Mouse (Mus musculus): Measurements from ENCODE around the gene Tmem63a. TPM values are rescaled to one million over a fixed set of nuclear protein-coding genes. Genes with fewer than 3 reads are reported as not detected.

Tmem63a gene
- polyA plus RNA-seq, 1 experiment from 2014 or later = 29.2 TPM

GRCm38 (mm10) chr1:181016045-181016444 lies 73.9 kb downstream of the Tmem63a start:
- Histone ChIP-seq H3K4me2 (ENCODE audit: low read depth, low read length) (peak overlapping the region; percentile 98), H3K27me3 (ENCODE audit: control insufficient read depth, insufficient read depth, low read length) (no peaks in the 10 kb centered on the region), H3K9ac (ENCODE audit: low read length) (no peak overlapping the region), H3K9me3 (replicated peaks; ENCODE audit: control insufficient read depth, low read length) (no peaks in the 10 kb centered on the region), H3K36me3 (ENCODE audit: control insufficient read depth, insufficient read depth, low read length) (no peaks in the 10 kb centered on the region), H3K4me1 (ENCODE audit: control insufficient read depth, insufficient read depth, low read length) (peaks cover 23% of the 10 kb centered on the region), H3K4me3 (replicated peaks; ENCODE audit: low read length) (peak overlapping the region; percentile 53), H3K27ac (ENCODE audit: low read length) (peak overlapping the region; percentile 79)
- no peak for ATAC-seq (ENCODE audit: insufficient read depth, low FRiP score)
- 74% methylated on average over 4 of the region's 4 CpGs for WGBS

- Histone ChIP-seq H3K27ac (ENCODE audit: low read length) (peak overlapping the region; percentile 79), H3K9ac (ENCODE audit: low read length) (peak overlapping the region; percentile 68), H3K4me2 (ENCODE audit: low read depth, low read length) (peak overlapping the region; percentile 98), H3K36me3 (ENCODE audit: control insufficient read depth, insufficient read depth, low read length) (no peaks in the 10 kb centered on the region), H3K4me1 (ENCODE audit: control insufficient read depth, insufficient read depth, low read length) (peaks cover 23% of the 10 kb centered on the region), H3K27me3 (ENCODE audit: control insufficient read depth, insufficient read depth, low read length) (no peaks in the 10 kb centered on the region), H3K9me3 (replicated peaks; ENCODE audit: control insufficient read depth, low read length) (no peaks in the 10 kb centered on the region), H3K4me3 (replicated peaks; ENCODE audit: low read length) (peak overlapping the region; percentile 53)
- 2% methylated on average over 21 of the region's 21 CpGs for WGBS
- ATAC-seq (ENCODE audit: insufficient read depth, low FRiP score) = peak; percentile 63; the same call in 1 of the 2 replicates
Observed at GRCm38 (mm10) chr1:181016532-181017131, 74.5 kb downstream of the Tmem63a start.

GRCm38 (mm10) chr1:181017212-181017711 lies 75.1 kb downstream of the Tmem63a start:
- Histone ChIP-seq H3K27ac (ENCODE audit: low read length) (peak overlapping the region; percentile 79), H3K4me2 (ENCODE audit: low read depth, low read length) (peak overlapping the region; percentile 98), H3K4me1 (ENCODE audit: control insufficient read depth, insufficient read depth, low read length) (peaks cover 23% of the 10 kb centered on the region), H3K9me3 (replicated peaks; ENCODE audit: control insufficient read depth, low read length) (no peaks in the 10 kb centered on the region), H3K9ac (ENCODE audit: low read length) (peak overlapping the region; percentile 68), H3K4me3 (replicated peaks; ENCODE audit: low read length) (peak overlapping the region; percentile 53), H3K27me3 (ENCODE audit: control insufficient read depth, insufficient read depth, low read length) (no peaks in the 10 kb centered on the region), H3K36me3 (ENCODE audit: control insufficient read depth, insufficient read depth, low read length) (no peaks in the 10 kb centered on the region)
- peak; percentile 81; the same call in 1 of the 2 replicates for ATAC-seq (ENCODE audit: insufficient read depth, low FRiP score)
- WGBS = 1% methylated on average over 22 of the region's 22 CpGs

- no peaks in the 10 kb centered on the region for H3K36me3 ChIP-seq (ENCODE audit: control insufficient read depth, insufficient read depth, low read length)
- H3K4me1 ChIP-seq (ENCODE audit: control insufficient read depth, insufficient read depth, low read length) = peaks cover 23% of the 10 kb centered on the region
- no peaks in the 10 kb centered on the region for H3K27me3 ChIP-seq (ENCODE audit: control insufficient read depth, insufficient read depth, low read length)
- H3K27ac ChIP-seq (ENCODE audit: low read length) = no peak overlapping the region
- ATAC-seq (ENCODE audit: insufficient read depth, low FRiP score) = no peak
- H3K4me3 ChIP-seq (replicated peaks; ENCODE audit: low read length) = no peak overlapping the region
- H3K9me3 ChIP-seq (replicated peaks; ENCODE audit: control insufficient read depth, low read length) = no peaks in the 10 kb centered on the region
- no peak overlapping the region for H3K4me2 ChIP-seq (ENCODE audit: low read depth, low read length)
- no peak overlapping the region; the same call in 1 of the 2 replicates for H3K9ac ChIP-seq (ENCODE audit: low read length)
- WGBS = 67% methylated on average over 13 of the region's 13 CpGs
Observed at GRCm38 (mm10) chr1:181017890-181018420, 75.8 kb downstream of the Tmem63a start.

- 52% methylated on average over 5 of the region's 5 CpGs for WGBS
- Histone ChIP-seq H3K36me3 (ENCODE audit: control insufficient read depth, insufficient read depth, low read length) (no peaks in the 10 kb centered on the region), H3K4me1 (ENCODE audit: control insufficient read depth, insufficient read depth, low read length) (peaks cover 9% of the 10 kb centered on the region), H3K9me3 (replicated peaks; ENCODE audit: control insufficient read depth, low read length) (no peaks in the 10 kb centered on the region), H3K4me2 (ENCODE audit: low read depth, low read length) (no peak within 1 kb of the TSS), H3K9ac (ENCODE audit: low read length) (no peak within 1 kb of the TSS), H3K27me3 (ENCODE audit: control insufficient read depth, insufficient read depth, low read length) (no peaks in the 10 kb centered on the region), H3K27ac (ENCODE audit: low read length) (no peak within 1 kb of the TSS), H3K4me3 (replicated peaks; ENCODE audit: low read length) (no peak within 1 kb of the TSS)
- ATAC-seq (ENCODE audit: insufficient read depth, low FRiP score) = no peak
Observed at GRCm38 (mm10) chr1:181020756-181021487, 78.8 kb downstream of the Tmem63a start, which contains the start of gene Ephx1. Gene Ephx1 (minus strand): TSS chr1:181020904.

GRCm38 (mm10) chr1:181021488-181021865 lies 79.3 kb downstream of the Tmem63a start:
- no peaks in the 10 kb centered on the region for H3K27me3 ChIP-seq (ENCODE audit: control insufficient read depth, insufficient read depth, low read length)
- H3K4me2 ChIP-seq (ENCODE audit: low read depth, low read length) = no peak overlapping the region
- no peaks in the 10 kb centered on the region for H3K9me3 ChIP-seq (replicated peaks; ENCODE audit: control insufficient read depth, low read length)
- no peak overlapping the region for H3K4me3 ChIP-seq (replicated peaks; ENCODE audit: low read length)
- H3K36me3 ChIP-seq (ENCODE audit: control insufficient read depth, insufficient read depth, low read length) = no peaks in the 10 kb centered on the region
- peaks cover 4% of the 10 kb centered on the region; the same call in 1 of the 2 replicates for H3K4me1 ChIP-seq (ENCODE audit: control insufficient read depth, insufficient read depth, low read length)
- no peak overlapping the region for H3K9ac ChIP-seq (ENCODE audit: low read length)
- no peak for ATAC-seq (ENCODE audit: insufficient read depth, low FRiP score)
- 64% methylated on average over 7 of the region's 7 CpGs for WGBS
- no peak overlapping the region for H3K27ac ChIP-seq (ENCODE audit: low read length)

- no peaks in the 10 kb centered on the region for H3K27me3 ChIP-seq (ENCODE audit: control insufficient read depth, insufficient read depth, low read length)
- no peak overlapping the region for H3K27ac ChIP-seq (ENCODE audit: low read length)
- H3K36me3 ChIP-seq (ENCODE audit: control insufficient read depth, insufficient read depth, low read length) = no peaks in the 10 kb centered on the region
- H3K9me3 ChIP-seq (replicated peaks; ENCODE audit: control insufficient read depth, low read length) = no peaks in the 10 kb centered on the region
- H3K4me3 ChIP-seq (replicated peaks; ENCODE audit: low read length) = no peak overlapping the region
- H3K4me2 ChIP-seq (ENCODE audit: low read depth, low read length) = no peak overlapping the region
- ATAC-seq (ENCODE audit: insufficient read depth, low FRiP score) = peak; percentile 51; the same call in 1 of the 2 replicates
- WGBS = 22% methylated on average over 1 of the region's 1 CpGs
- no peak overlapping the region for H3K9ac ChIP-seq (ENCODE audit: low read length)
- H3K4me1 ChIP-seq (ENCODE audit: control insufficient read depth, insufficient read depth, low read length) = 0 out of 2 replicates have a peak, but pooled peaks cover 4% of the 10 kb centered on the region
Observed at GRCm38 (mm10) chr1:181022265-181022664, 80.1 kb downstream of the Tmem63a start.
